Mouse (Mus musculus): ENCODE data around the gene Cdh22.

The Cdh22 gene

DNA sequence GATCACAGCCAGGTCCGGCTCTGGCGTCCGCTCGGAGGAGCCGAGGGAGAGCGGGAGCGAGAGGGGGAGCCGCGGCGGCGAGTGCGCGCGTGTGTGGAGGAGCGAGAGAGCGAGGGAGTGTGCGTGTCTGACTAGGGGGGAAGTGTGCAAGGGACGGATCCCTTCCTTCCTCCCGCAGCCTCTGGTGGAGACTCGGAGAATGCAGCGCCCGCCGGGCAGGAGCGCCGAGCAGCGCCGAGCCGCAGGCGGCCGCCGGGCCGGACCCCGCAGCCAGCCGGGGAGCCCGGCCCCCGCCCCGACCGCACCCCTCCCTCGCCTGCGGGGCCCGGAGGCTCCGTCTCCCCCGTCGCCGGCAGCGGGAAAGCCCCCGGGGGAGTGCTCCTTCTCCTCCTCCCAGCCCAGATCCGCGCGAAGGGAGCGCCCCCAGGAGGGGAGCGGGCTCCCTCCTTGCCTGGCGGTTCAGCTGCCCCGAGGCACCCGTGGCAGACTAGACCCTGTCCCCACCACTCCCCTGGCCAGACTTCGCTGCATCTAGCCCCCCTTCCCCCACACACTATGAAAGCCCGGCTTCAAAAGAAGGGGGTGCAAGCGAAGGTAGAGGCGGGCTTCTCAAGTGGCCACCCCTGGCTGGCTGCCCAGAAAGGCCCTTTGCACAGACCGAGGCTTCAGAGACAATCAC is at the start of gene Cdh22:
Cdh22 (minus strand) TSS at position 241 of the 679 bp plus-strand sequence.
- DNase-seq, result peak; percentile 85

DNA sequence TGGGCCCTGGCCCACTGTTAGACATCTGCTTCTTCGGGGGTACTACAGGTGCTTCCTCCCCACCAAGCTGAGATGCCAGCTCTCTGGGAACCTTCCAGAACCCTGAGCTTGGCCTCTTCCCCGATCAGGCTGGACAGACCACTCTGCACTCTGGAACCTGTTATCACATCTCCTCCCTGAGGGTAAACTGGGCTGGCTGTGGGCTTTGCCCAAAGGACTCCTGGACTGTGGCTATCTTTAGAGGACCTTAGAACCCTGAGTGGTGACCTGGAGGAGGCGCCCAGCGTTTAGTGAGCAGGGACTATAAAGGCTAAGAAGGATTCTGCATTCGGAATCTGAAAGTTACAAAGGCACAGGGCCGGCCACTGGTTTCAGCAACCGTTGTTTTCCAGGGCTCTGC is 49.7 kb upstream of the Cdh22 start:
- peak; percentile 38 for DNase-seq

DNA sequence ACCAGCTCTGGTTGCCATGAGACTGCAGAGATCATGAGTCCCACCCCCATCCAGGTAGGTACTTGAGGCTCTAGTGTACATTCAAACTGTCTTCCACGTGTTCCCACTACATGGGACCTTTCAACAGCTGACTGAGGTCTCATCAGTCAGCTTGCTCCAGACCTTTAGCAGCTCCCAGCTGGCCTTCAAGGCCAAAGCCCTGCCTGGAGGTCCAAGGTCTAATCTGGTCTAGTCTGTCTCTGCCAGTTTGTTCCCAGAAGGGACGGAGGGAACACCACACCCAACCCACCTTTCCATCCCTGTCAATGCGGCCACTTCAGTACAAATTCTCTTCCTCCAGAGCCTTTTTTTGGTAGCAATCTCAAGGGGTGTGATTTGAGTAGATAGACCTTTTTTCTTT is 49.0 kb upstream of the Cdh22 start:
- DNase-seq, result no peak

GRCm38 (mm10) chr2:165281779-165282311 is 47.2 kb upstream of the Cdh22 start:
- peak; percentile 83 for DNase-seq

- no peak for DNase-seq
These were observed 44.7 kb upstream of the Cdh22 start for GRCm38 (mm10) chr2:165279351-165279750.

DNA sequence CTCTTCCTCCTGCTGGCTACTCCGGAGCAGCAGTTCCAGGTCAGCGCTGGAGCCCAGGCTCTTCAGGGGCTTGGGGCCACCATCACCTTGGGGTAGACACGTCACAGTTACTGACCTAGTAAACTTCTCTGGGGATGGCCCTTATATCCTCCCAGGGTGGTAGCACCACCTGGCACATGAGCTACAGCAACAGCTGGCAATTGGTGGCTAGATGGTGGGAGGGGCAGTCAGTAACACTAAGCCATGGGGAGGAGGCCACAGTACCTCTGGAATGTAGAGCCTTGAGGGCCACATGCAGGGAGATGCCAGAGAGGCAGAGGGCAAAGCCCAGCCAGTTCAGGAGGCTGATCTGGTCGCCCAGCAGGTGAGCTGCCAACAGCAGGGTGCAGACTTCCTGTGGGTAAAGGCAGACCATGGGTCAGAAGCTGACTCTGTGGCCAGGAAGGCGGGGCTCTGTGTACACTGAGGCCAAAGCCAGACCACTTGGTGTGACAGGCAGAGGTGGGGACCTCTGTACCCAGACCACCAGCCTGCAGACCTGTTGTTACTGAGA is 42.6 kb upstream of the Cdh22 start:
- peak; percentile 62 for DNase-seq

DNA sequence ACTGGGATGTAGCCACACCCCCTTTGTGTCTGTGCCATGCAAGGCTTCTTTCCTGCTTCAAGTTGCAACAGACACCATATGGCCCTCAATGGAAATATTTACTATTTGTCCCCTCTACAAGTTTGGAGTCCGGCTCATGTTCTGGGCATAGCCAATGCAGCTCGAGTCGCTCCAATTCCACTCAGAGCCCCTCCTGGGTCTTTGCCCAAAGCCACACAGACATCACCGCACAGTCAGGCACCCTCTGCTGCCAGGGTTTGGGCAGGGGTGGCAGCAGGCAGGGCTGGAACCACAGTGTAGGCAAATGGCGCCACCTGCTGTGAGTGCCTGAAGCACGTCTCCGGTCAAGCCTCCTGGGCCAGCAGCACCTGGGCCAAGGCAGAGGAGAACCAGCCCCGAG is 41.2 kb upstream of the Cdh22 start:
- DNase-seq, result peak; percentile 91

- peak; percentile 71 for DNase-seq
These were observed 40.5 kb upstream of the Cdh22 start for GRCm38 (mm10) chr2:165275124-165275640.

DNA sequence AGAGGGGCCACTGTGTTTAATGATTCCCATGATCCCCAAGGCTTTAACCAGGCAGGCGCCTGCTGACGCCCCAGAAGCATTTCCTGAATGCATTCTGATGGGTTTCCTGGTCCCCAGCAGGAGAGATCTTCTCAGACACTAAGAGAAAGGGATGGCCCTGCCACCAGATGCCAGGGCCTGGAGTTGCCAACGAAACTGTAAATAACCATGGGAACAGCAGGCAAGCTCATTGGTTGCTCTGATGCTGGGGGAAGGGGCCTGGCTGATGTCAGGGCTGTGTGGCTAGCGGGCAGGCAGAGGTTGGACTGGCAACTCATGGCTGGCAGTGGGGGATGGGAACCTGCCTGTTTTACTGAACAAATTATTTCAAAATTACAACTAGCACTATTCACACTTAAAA is 38.9 kb upstream of the Cdh22 start:
- peak; percentile 48 for DNase-seq

DNA sequence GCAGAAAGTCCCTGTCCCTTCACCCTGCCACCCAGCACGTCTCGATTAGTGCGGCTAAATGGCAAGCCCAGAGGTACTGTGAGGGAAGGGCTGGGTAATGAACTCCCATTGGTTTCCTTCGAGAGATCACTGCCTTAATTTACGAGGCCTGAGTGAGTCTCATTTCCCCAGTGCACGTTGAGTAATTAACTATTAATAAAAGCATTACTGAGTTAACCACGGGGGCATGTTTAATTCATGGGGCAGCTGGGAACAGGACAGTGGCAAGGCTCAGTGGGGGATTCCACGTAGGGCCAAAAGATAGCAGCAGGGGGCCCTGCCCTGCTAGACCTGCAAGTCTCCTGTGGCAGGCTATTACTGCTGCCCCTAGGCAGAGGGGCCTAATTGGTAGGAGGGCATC is 36.7 kb upstream of the Cdh22 start:
- DNase-seq, result no peak

DNA sequence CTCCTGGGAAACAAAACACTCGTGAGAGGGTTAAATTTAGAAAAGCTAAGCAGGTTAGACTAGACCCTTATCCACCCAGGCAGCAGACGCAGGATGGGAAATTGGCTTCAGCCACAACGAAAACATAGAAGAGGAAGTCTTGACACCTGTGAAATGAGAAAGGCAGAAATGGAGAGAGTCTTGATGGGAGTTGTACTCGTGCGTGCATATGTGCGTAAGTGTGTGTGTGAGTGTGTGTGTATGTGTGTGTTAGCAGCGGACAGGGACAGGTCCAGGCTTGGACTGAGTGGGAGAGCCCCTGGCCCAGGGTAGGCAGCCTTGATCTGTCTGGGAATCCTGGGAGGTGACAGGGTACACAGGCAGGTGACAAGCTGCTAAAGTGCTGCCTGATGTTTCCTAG is 36.2 kb upstream of the Cdh22 start:
- no peak for DNase-seq

DNA sequence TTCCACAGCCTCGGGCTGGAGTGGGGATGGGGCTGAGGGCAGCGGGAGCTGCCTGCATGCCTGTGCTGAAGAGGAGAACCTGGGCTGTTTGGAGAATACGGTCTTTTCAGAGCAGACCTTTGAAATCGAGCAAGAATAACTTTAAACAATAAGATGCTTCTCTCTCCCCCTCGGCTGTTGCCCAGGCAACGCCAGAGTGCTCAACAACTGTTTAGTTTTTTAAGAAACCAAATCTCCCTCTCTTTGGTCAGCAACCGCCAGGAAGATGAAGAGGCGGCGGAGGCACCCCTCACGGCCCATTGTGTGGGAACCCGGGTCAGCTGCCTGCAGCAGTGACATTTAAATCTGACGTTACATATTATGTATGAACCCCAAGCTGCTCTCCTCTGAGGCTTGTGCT is 32.1 kb upstream of the Cdh22 start:
- DNase-seq, result no peak

DNA sequence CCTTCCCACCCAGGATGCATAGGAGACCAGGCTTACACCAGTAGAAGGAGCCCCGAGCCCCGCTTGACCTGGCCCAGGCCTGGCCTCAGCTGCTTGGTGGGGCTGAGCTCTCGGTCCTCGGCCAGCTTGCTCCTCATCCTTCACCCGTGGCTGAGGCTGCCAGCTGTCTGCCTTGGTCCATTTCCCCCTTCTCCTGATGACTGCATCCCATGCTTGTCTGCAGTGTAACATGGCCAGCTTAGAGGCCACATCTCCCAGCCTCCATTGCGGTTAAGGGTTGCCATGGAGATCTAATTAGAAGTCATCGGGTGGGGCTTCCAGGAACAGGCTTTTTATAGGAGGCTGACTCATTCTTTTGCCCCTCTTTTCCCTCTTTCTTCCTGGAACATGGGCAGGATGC is 29.2 kb upstream of the Cdh22 start:
- no peak for DNase-seq

GRCm38 (mm10) chr2:165262274-165262990 is 27.8 kb upstream of the Cdh22 start:
- DNase-seq, result peak; percentile 59

DNA sequence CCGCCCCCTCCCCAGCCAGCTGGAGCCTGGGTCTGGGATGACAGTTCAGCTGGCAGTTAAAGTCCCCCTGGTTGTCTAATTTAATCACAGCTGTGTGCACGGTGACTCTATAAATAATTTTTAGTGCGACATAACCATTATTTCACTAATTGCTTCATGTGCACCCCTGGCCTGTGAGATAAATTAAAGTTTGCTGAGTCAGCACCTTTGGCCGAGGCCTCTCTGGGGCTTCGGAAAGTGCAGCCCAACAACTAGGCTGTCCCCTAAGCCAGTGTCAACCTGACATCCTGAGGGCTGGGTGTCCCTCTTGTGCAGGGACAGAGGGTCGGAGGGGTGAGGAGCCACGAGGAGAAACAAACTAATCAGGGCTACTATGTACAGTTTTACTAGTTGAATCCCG is 25.2 kb upstream of the Cdh22 start:
- no peak for DNase-seq

- peak; percentile 50 for DNase-seq
These were observed 23.7 kb upstream of the Cdh22 start for GRCm38 (mm10) chr2:165258321-165258720.

DNA sequence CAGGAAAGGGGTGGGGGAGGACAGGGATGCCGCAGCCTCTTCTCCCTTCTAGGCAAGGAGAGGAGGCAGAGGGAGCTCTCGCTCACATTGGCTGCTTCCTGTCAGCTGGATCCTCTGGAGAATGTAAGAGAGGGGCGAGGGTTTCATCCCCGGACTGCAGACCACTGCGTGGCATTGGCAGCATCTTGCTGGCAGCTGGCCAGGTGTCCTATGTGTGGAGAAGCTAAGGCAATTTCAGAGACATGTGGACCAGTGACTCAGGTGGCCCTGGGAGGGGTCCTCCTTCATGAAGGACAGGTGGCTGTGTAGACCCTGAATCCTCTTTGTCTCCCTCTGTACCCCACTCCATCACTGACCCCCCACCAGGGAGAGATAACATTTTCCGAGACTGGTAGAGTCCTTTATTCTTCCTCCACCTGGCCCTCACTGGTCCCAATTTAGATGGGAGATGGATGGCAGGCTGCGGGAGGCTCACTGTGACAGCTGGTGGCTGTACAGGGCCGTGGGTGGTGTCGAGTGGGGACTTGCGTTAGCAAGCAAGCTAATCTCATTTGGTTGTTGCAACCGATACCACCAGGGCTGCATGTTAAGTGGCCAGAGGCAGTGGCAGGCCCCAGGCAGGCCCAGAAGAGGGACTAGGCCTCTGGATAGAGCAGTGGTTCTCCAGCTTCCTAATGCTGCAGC is 22.6 kb upstream of the Cdh22 start:
- DNase-seq, result peak; percentile 73

DNA sequence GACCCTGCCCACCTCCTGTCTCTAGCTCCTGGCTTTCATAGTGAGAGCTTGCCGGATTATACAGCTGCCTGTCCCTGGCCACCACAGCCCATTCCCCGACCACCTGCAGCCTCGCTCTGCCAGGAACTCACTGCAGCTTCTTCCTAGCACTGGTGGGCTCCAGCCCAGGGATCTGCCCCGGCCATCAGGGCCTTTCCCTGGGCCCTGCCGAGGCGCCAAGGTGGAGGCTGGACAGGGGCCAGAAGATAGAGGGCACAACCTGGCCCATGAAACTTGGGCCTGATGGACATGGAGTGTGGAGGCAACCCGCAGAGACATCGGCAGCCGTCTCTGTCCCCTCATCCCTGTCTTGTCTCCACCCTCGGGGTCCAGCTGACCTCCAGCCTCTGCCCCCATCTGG is 21.6 kb upstream of the Cdh22 start:
- peak; percentile 80 for DNase-seq

DNA sequence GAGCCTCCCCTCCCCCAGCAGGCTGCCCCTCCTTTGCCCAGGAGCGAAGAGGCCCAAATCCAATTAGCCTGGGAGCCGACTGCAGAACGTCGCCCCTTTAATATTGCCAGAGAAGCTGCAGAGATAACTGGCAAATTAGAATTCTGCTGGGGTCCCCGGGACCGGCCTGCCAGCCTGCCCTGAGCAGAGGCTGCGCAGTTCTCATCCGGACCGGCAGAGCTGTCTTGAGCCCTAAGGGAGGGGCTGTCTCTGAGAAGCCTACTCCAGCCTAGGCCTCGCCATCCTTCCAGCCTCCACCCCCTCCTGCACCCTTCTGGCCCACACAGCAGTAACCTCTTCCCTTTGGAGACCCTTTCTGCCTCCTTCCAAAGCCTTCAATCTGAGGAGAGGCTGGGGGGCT is 19.2 kb upstream of the Cdh22 start:
- DNase-seq, result peak; percentile 52

GRCm38 (mm10) chr2:165253269-165253668 is 18.6 kb upstream of the Cdh22 start:
- DNase-seq, result peak; percentile 70

DNA sequence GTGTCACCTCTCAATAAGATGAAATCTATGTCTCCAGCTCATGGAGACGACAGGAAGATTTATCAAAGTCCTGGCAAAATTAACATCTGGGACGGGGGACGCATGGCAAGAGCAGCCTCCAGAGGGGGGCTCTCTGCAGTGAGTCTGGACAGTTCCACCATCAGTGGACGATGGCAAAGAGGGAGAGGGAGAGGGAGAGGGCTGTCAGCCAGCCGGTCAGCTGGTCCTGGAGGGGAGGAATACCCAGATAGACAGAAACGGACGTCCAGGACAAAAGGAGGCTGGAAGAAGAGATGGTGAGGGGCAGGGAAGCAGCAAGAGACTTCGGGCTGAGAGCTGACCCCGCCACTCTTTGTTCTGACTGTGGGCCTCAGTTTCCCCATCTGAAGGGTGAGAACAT is 18.1 kb upstream of the Cdh22 start:
- peak; percentile 63 for DNase-seq

DNA sequence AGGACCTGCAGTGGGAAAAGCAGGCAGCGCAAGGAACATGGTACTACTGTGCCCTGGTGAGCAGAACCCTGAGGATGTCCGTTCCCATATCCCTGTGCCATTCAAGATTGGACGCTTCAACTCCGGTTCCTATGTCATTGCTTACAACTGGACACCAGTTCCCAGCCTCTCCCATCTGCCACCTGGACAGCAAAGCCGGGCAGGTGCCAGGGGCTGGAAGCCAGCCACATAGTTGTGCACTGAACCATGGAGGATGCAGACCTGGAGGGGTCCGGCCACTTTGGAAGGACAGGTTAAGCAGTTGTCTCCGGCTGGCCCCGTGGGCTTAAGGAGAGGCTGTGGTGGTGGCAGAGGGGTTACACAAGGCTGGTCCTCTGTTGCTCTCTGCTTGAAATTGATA is 17.7 kb upstream of the Cdh22 start:
- DNase-seq, result peak; percentile 91

DNA sequence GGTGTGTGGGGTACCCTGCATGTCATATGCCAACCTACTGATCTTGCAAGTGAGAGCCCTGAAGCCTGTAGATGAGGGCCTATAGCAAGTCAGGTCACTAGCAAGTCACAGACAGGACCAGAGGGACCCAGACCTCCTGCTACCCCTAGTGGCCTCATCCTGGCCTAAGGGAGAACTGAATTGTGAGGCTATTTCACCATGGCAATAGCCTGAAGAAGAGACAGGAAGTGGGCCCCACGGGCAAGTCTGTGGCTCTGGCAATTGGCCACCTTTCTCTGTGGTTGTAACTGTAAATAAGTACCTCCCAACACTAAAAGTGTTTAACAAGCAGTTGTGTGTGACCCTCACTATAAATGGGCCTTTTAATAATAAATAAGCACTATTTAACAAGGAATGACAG is 16.2 kb upstream of the Cdh22 start:
- DNase-seq, result peak; percentile 44
